Mouse (Mus musculus) MEL (cell line): ENCODE results near the gene Pdzd7. TPM values are rescaled to one million over a fixed set of nuclear protein-coding genes. Genes with fewer than 3 reads are reported as not detected.

Experiments used
- DNase-seq: peaks from one replicate; pipeline ENCODE4 v3.0.0; 2011; ENCODE audit warnings: low read depth, low spot score
- H3K27ac ChIP-seq: 2 replicates; pipeline ENCODE4 v1.5.1; 2012; ENCODE audit warnings: low read depth, mild to moderate bottlenecking, control low read depth, low read length, moderate library complexity; ENCODE audit not compliant: control insufficient read depth
- H3K27me3 ChIP-seq, 2 experiments: fragments of 150-350 bp in 1 of 2; sonication (generic) in 1 of 2; 2 replicates each; pipeline ENCODE4 v1.6.1; 2012; ENCODE audit warnings: low read length in 2 of 2, mild to moderate bottlenecking in 2 of 2, improper control_type of control experiment in 1 of 2, moderate library complexity in 1 of 2; ENCODE audit not compliant: insufficient read depth in 2 of 2, control insufficient read depth in 1 of 2
- H3K36me3 ChIP-seq, 2 experiments: 2 replicates each; pipeline ENCODE4 v1.6.1; 2012 to 2014; ENCODE audit warnings: low read length in 2 of 2, improper control_type of control experiment in 1 of 2, inconsistent platforms in 1 of 2, mild to moderate bottlenecking in 1 of 2; ENCODE audit not compliant: insufficient read depth in 2 of 2, control insufficient read depth in 1 of 2
- H3K4me1 ChIP-seq, 2 experiments: fragments of 150-350 bp in 1 of 2; sonication (generic) in 1 of 2; 2 replicates each; pipeline ENCODE4 v1.6.1; 2012; ENCODE audit warnings: low read length in 2 of 2, improper control_type of control experiment in 1 of 2, mild to moderate bottlenecking in 1 of 2; ENCODE audit not compliant: insufficient read depth in 2 of 2, control insufficient read depth in 1 of 2
- H3K4me3 ChIP-seq, 2 experiments: fragments of 150-350 bp in 1 of 2; sonication (generic) in 1 of 2; 2 replicates each; pipeline ENCODE4 v1.5.1; 2012; ENCODE audit warnings: low read depth in 2 of 2, low read length in 2 of 2, mild to moderate bottlenecking in 2 of 2, moderate library complexity in 2 of 2, control low read depth in 1 of 2, improper control_type of control experiment in 1 of 2; ENCODE audit not compliant: control insufficient read depth in 1 of 2, insufficient read depth in 1 of 2
- H3K79me2 ChIP-seq: 2 replicates; pipeline ENCODE4 v1.6.1; 2012; ENCODE audit warnings: mild to moderate bottlenecking, low read length, moderate library complexity; ENCODE audit not compliant: control insufficient read depth, poor library complexity, insufficient read depth
- H3K9ac ChIP-seq: 2 replicates; pipeline ENCODE4 v1.6.1; 2012; ENCODE audit warnings: low read depth, mild to moderate bottlenecking, control low read depth, low read length, moderate library complexity; ENCODE audit not compliant: control insufficient read depth, poor library complexity, severe bottlenecking
- H3K9me3 ChIP-seq: fragments of 150-350 bp; sonication (generic); replicated peaks from 2 replicates; pipeline ENCODE4 v1.6.1; 2012; ENCODE audit warnings: mild to moderate bottlenecking, low read length, improper control_type of control experiment, moderate library complexity; ENCODE audit not compliant: insufficient read depth
- CHD2 ChIP-seq: IDR thresholded peaks from 2 replicates; pipeline ENCODE4 v1.6.1; 2011; ENCODE audit warnings: low read length, improper control_type of control experiment
- ELF1 ChIP-seq: IDR thresholded peaks from 2 replicates; pipeline ENCODE4 v1.6.1; 2014; ENCODE audit warnings: low read depth, mild to moderate bottlenecking, inconsistent platforms, low read length, improper control_type of control experiment, moderate library complexity
- HCFC1 ChIP-seq: IDR thresholded peaks from 2 replicates; pipeline ENCODE4 v1.6.1; 2012; ENCODE audit warnings: low read depth, mild to moderate bottlenecking, inconsistent platforms, low read length, improper control_type of control experiment, moderate library complexity
- JUND ChIP-seq: IDR thresholded peaks from 2 replicates; pipeline ENCODE4 v1.6.1; 2011; ENCODE audit warnings: low read depth, mild to moderate bottlenecking, improper control_type of control experiment, low read length
- KAT2A ChIP-seq: conservative IDR thresholded peaks from 2 replicates; pipeline ENCODE4 v1.6.1; 2012; ENCODE audit warnings: low read depth, low read length, improper control_type of control experiment, inconsistent platforms
- MAX ChIP-seq: IDR thresholded peaks from 2 replicates; pipeline ENCODE4 v1.6.1; 2011; ENCODE audit warnings: low read length, improper control_type of control experiment
- MAZ ChIP-seq: IDR thresholded peaks from 2 replicates; pipeline ENCODE4 v1.6.1; 2012; ENCODE audit warnings: low read depth, mild to moderate bottlenecking, inconsistent platforms, low read length, improper control_type of control experiment
- NELFE ChIP-seq: IDR thresholded peaks from 2 replicates; pipeline ENCODE4 v1.6.1; 2011; ENCODE audit warnings: low read depth, low read length, improper control_type of control experiment
- NRF1 ChIP-seq: IDR thresholded peaks from 2 replicates; pipeline ENCODE4 v1.6.1; 2014; ENCODE audit warnings: low read depth, mild to moderate bottlenecking, inconsistent platforms, low read length, improper control_type of control experiment, moderate library complexity; ENCODE audit not compliant: poor library complexity, insufficient read depth, severe bottlenecking
- POLR2A ChIP-seq, 2 experiments: IDR thresholded peaks; 2 replicates each; pipeline ENCODE4 v1.6.1; 2011 to 2012; ENCODE audit warnings: low read length in 2 of 2, mild to moderate bottlenecking in 2 of 2, control low read depth in 1 of 2, improper control_type of control experiment in 1 of 2, low read depth in 1 of 2, moderate library complexity in 1 of 2; ENCODE audit not compliant: control insufficient read depth in 1 of 2, insufficient read depth in 1 of 2, poor library complexity in 1 of 2
- POLR2AphosphoS2 ChIP-seq: IDR thresholded peaks from 2 replicates; pipeline ENCODE4 v1.6.1; 2011; ENCODE audit warnings: low read length, improper control_type of control experiment
- POLR2AphosphoS5 ChIP-seq: IDR thresholded peaks from 2 replicates; pipeline ENCODE4 v1.6.1; 2012; ENCODE audit warnings: low read depth, borderline replicate concordance, mild to moderate bottlenecking, inconsistent platforms, low read length, moderate library complexity, mixed read lengths
- RCOR1 ChIP-seq: IDR thresholded peaks from 2 replicates; pipeline ENCODE4 v1.6.1; 2012; ENCODE audit warnings: low read depth, mild to moderate bottlenecking, inconsistent platforms, low read length, improper control_type of control experiment
- SIN3A ChIP-seq: IDR thresholded peaks from 2 replicates; pipeline ENCODE4 v1.6.1; 2012; ENCODE audit warnings: low read length, improper control_type of control experiment, inconsistent platforms
- TBP ChIP-seq: IDR thresholded peaks from 2 replicates; pipeline ENCODE4 v1.8.0; 2011; ENCODE audit warnings: low read depth, low read length, improper control_type of control experiment
- TCF12 ChIP-seq: IDR thresholded peaks from 2 replicates; pipeline ENCODE4 v1.6.1; 2014; ENCODE audit warnings: low read depth, mild to moderate bottlenecking, inconsistent platforms, low read length, improper control_type of control experiment, moderate library complexity
- ZC3H11A ChIP-seq: IDR thresholded peaks from 2 replicates; pipeline ENCODE4 v1.6.1; 2012; ENCODE audit warnings: low read depth, mild to moderate bottlenecking, inconsistent platforms, low read length, improper control_type of control experiment
- ZMIZ1 ChIP-seq: IDR thresholded peaks from 2 replicates; pipeline ENCODE4 v1.6.1; 2012; ENCODE audit warnings: low read depth, mild to moderate bottlenecking, inconsistent platforms, low read length, improper control_type of control experiment, moderate library complexity
- ZNF384 ChIP-seq: IDR thresholded peaks from 2 replicates; pipeline ENCODE4 v1.6.1; 2012; ENCODE audit warnings: low read depth, mild to moderate bottlenecking, inconsistent platforms, low read length, improper control_type of control experiment
- polyA plus RNA-seq, 2 experiments: library from polyadenylated mRNA; stranded (reverse) in 1 of 2; unstranded in 1 of 2; fragments of >175 nt in 1 of 2; fragments of >200 nt in 1 of 2; gene quantifications; 2 replicates each; pipeline versions ENCODE4 v1.2.1 to v1.2.4; 2012; ENCODE audit warnings: low replicate concordance in 2 of 2, low read depth in 1 of 2; ENCODE audit not compliant: insufficient read length in 2 of 2, insufficient read depth in 1 of 2, missing spikeins in 1 of 2
- total RNA-seq: library from RNA; depleted of rRNA; stranded (reverse); fragments of 300-350 nt; gene quantifications from 2 replicates; pipeline ENCODE4 v1.2.3, GENCODE M21; 2012

The Pdzd7 gene
- total and polyA plus RNA-seq, 3 experiments: 0.08 to 0.56 TPM; not detected in 1

- TF ChIP-seq JUND (no peak), ZC3H11A (no peak), ZMIZ1 (peak; percentile 29; the same call in 1 of the 2 replicates), POLR2AphosphoS2 (no peak), NRF1 (no peak), POLR2AphosphoS5 (peak; percentile 74; the same call in 1 of the 2 replicates), TCF12 (no peak; the same call in 1 of the 2 replicates), CHD2 (no peak), MAX (peak; percentile 91), SIN3A (peak; percentile 1; the same call in 1 of the 2 replicates), ELF1 (no peak; the same call in 1 of the 2 replicates), RCOR1 (no peak), POLR2A (IDR thresholded peaks at IDR 0.05; ENCODE audit: control insufficient read depth in 1 of 2, insufficient read depth in 1 of 2, low read depth in 1 of 2, low read length in 2 of 2, poor library complexity in 1 of 2) (peak in 1 of 2 experiments; percentile 21; a peak in 1 of 4 replicates), KAT2A (no peak), ZNF384 (no peak)
Observed at GRCm38 (mm10) chr19:45015518-45016281, 29.8 kb downstream of the Pdzd7 start (continued).

GRCm38 (mm10) chr19:45014981-45015402, 30.5 kb downstream of the Pdzd7 start:
- H3K4me1 ChIP-seq: peaks cover 6 to 12% of the 10 kb centered on the region in 2 experiments
- no peaks in the 10 kb centered on the region for H3K27me3 ChIP-seq
- H3K9me3 ChIP-seq: no peaks in the 10 kb centered on the region
- H3K27ac ChIP-seq: peak overlapping the region; percentile 75
- peak; percentile 70 for DNase-seq
- H3K4me3 ChIP-seq: peak overlapping the region; percentile 69 to 93
- H3K9ac ChIP-seq: peak overlapping the region; percentile 63
- TF ChIP-seq SIN3A (0 out of 2 replicates have a peak, but pooled peaks have one; percentile 11), TBP (no peak), MAZ (peak; percentile 68; the same call in 1 of the 2 replicates), CHD2 (no peak), HCFC1 (0 out of 2 replicates have a peak, but pooled peaks have one; percentile 19), NELFE (peak; percentile 28; the same call in 1 of the 2 replicates)
- peaks cover 0 to 7% of the 10 kb centered on the region in 2 experiments; a peak in 2 of 4 replicates for H3K36me3 ChIP-seq
- no peaks in the 10 kb centered on the region; the same call in 1 of the 2 replicates for H3K79me2 ChIP-seq
